In the genomic region with DNA sequence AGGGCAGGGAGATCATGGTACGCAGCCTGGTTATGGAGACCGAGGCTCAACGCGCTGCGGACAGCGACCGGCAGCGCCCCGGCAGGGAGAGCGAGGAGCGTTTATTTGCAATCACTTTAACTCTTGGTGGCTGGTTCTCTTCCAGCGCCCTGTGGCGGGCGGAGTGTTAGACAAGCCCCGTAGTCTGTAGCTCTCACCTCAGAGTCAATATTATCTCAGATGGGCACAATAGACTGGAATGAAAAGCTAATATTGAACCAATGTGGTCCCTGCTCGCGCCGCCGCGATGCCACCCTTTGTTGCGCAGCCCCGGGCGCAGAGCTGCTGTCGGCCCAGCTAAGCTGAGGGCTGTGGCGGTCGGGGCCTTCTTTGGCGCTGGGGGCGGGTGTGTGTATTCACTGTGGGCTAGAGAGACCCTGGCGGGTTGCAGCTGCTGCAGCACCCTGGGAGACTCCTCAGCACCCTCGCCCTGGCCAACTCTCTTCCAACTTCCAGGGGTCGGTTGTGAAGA, we compare ENCODE assay signal across 11 mouse cellular contexts. TPM values are rescaled to one million over a fixed set of nuclear protein-coding genes. Genes with fewer than 3 reads are reported as not detected.
A peak's percentile ranks its signal among the peaks of the same experiment; 100 is the strongest.
DNase-seq lines count a peak whose midpoint lies in the region; ATAC-seq lines count a peak whose summit lies in the region.
"Had no signal": no experiment of that assay in that cellular context is flagged by ENCODE, and none has a peak within 500 bp of the region (broad histone marks: within the 10 kb centered on the region; RNA-seq: fewer than 3 reads in every experiment).

No protein-coding gene starts in this region.

- 1% methylated on average over 31 of the region's 31 CpGs for WGBS in heart, embryonic 10.5 days
- under 1% methylated on average over 31 of the region's 31 CpGs for WGBS in limb, embryonic 10.5 days

- H3K4me3 ChIP-seq in heart, embryonic 10.5 days, result peak overlapping the region; percentile 43
- H3K4me3 ChIP-seq in limb, embryonic 10.5 days, result peak overlapping the region; percentile 36
- H3K4me3 ChIP-seq: liver, embryonic 13.5 days had no signal

- intact Hi-C loops in heart, postnatal 14 days (cut with DNase I), result no loop called here
- intact Hi-C loops in left cerebral cortex, postnatal 10 days (cut with DNase I), result loop anchor here (5.0 kb wide), 1 partner anchor 861 kb away; no protein-coding TSS in a partner anchor

- DNase-seq in heart, embryonic 10.5 days (ENCODE audit: low spot score), result no peak
- no peak for DNase-seq in heart, postnatal 14 days
- DNase-seq in ovary, postnatal 36 days (ENCODE audit: low spot score), result peak; percentile 36
- DNase-seq in ovary, adult 18-20 months (ENCODE audit: low spot score), result no peak
- DNase-seq in limb, embryonic 10.5 days (ENCODE audit: low spot score), result peak; percentile 69
- peak; percentile 34 for DNase-seq in retina, postnatal 1 day
- no peak for DNase-seq in left cerebral cortex, postnatal 10 days (ENCODE audit: extremely low spot score in 1 of 2, low spot score in 2 of 2)
- DNase-seq: cerebellum, adult 11-12 months; liver, embryonic 13.5 days; thymus, postnatal 25 days had no signal

- H3K36me3 ChIP-seq in heart, embryonic 10.5 days, result no peaks in the 10 kb centered on the region
- H3K36me3 ChIP-seq in limb, embryonic 10.5 days, result no peaks in the 10 kb centered on the region
- H3K36me3 ChIP-seq: liver, embryonic 13.5 days had no signal

- peaks cover 7% of the 10 kb centered on the region; the same call in 1 of the 2 replicates for H3K4me1 ChIP-seq in heart, embryonic 10.5 days
- peaks cover 24% of the 10 kb centered on the region for H3K4me1 ChIP-seq in limb, embryonic 10.5 days
- H3K4me1 ChIP-seq: liver, embryonic 13.5 days had no signal

- no peak for ATAC-seq in megakaryocyte-erythroid progenitor cell, adult 5-6 weeks (replicated peaks; ENCODE audit: low FRiP score, low TSS enrichment, poor library complexity, severe bottlenecking)

- no peaks in the 10 kb centered on the region for H3K9me3 ChIP-seq in heart, embryonic 10.5 days
- no peaks in the 10 kb centered on the region for H3K9me3 ChIP-seq in limb, embryonic 10.5 days (replicated peaks)
- H3K9me3 ChIP-seq: liver, embryonic 13.5 days had no signal

- H3K27ac ChIP-seq in heart, embryonic 10.5 days, result no peak overlapping the region
- H3K27ac ChIP-seq in limb, embryonic 10.5 days, result peak overlapping the region; percentile 46
- H3K27ac ChIP-seq: liver, embryonic 13.5 days had no signal

- H3K27me3 ChIP-seq in heart, embryonic 10.5 days (ENCODE audit: insufficient read depth, poor library complexity, severe bottlenecking), result peaks cover 99% of the 10 kb centered on the region
- H3K27me3 ChIP-seq in limb, embryonic 10.5 days (ENCODE audit: low read depth, poor library complexity, severe bottlenecking), result peaks cover 100% of the 10 kb centered on the region

RNA-seq across cellular contexts. Expression of a gene that starts 6.7 kb away (rescaled TPM):
- polyA plus RNA-seq in heart, embryonic 10.5 days (2016; fragmentation: Nextera tagmentation; extraction: Ambion mirVana), result 1.1 and 1.7 TPM in 2 replicates
- not detected for total RNA-seq in heart, postnatal 14 days (2021)
- polyA plus RNA-seq in limb, embryonic 10.5 days (2016; fragmentation: Nextera tagmentation; extraction: Ambion mirVana), result 12.0 and 12.7 TPM in 2 replicates
- not detected in 2 replicates for total RNA-seq in megakaryocyte-erythroid progenitor cell, adult 5-6 weeks (2014; fragmentation: Nextera tagmentation)
- total RNA-seq in megakaryocyte-erythroid progenitor cell, adult 5-6 weeks (2017), result not detected in 2 replicates
- total RNA-seq in left cerebral cortex, postnatal 10 days (2021), result 10 to 100 TPM in 1 of 2 experiments, 1 to 10 TPM in 1; 9.0 to 10.2 TPM
- polyA plus RNA-seq: liver, embryonic 13.5 days had no signal

Comparison
In these comparisons a context has a peak if more than half of its experiments do, and no peak if none do; other contexts are left out.
1. DNase-seq: peak in ovary, postnatal 36 days (single experiment), limb, embryonic 10.5 days (single experiment) and retina, postnatal 1 day (single experiment); none in heart, embryonic 10.5 days (single experiment), heart, postnatal 14 days (0 of 2), ovary, adult 18-20 months (single experiment) and left cerebral cortex, postnatal 10 days (0 of 2).
2. RNA of a gene that starts 6.7 kb away (total RNA-seq): 9.0 to 10.2 TPM in left cerebral cortex, postnatal 10 days; not detected in heart, postnatal 14 days and not detected in megakaryocyte-erythroid progenitor cell, adult 5-6 weeks; every median in the first group is over 4 times any median in the second.